Mouse (Mus musculus): Measurements from ENCODE around the gene Chst1.
A peak's percentile ranks its signal among the peaks of the same experiment; 100 is the strongest.

Chst1 gene

DNA sequence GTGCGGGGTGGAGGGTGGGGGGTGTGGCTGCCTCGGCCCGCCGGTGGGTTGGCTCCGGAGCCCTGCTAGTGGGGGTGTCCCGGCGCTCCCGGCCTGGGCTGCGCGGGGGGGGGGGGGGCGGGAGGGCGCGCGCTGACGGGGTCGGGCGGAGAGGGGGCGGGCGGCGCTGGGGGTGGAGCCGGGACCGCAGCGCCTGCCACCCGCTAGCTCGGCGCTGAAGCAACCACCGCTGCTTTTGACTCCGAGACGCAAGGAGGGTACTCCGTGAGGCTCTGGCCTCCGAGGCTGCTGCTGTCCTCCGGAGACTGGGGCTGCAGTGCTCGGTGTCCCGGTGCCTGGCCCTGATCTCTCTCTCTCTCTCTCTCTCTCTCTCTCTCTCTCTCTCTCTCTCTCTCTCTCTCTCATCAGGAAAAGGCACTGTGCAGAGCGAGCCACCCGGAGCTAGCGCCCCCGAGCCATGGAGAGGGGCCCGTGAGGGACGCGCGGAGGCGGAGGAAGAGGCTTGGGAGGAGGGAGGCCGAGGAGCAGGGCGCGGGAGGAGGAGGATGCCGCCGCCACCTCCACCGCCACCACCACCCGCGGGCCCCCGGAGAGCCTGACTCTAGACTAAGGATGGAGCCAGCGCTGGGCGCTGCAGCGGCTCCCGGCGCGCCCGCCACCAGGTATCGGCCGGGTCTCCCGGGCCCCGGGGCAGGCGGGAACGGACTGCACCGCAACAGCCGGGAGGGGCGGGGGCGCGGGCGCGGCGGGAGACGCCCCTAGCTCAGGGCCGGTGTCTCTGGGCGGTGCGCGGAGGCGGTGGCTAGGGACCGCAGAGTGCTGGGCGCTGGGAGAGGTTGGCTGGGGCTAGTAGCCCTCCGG, at the start of gene Chst1:
Gene Chst1 (plus strand): TSS at position 221 of the 861 bp plus-strand sequence.
- peak; percentile 61 for DNase-seq (ENCODE audit: low spot score)

DNA sequence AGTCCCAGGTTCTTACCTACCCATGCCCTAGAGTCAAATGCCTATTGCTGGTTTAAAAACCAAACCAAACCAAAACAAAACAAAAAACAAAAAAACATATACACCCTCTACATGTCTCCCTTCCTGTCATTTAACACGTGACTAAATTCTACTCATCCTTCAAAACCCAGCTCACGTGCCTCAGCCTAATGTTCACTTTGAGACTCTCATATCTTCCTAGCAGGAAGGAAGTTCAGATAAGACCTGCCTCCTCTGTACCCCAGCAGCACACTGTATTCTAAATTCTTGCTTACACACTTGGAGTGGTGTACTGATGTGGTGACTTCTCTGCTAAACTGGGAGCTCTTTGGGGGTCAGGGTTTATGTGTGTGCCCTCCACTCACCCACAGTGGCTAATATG, 49.5 kb upstream of the Chst1 start:
- DNase-seq (ENCODE audit: low spot score): no peak

DNA sequence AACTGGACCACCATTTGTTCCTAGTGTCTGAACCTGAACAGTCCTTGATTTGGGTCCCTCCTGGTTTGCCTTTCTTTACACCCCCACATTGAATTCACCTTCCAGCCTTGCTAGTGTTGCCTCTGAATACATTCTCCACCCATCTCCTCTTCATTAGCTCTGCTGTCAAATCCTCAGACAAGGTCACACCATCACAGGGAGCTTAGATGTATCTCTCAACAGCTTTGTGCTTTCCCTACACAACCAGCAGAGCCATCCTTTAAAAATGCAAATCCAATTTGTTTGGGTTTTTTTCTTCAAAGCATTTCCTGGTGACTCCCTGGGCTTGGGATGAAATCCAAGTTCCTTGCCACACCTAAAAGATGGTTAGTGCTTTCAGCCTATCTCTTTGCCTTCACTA, 45.0 kb upstream of the Chst1 start:
- no peak for DNase-seq (ENCODE audit: low spot score)

DNA sequence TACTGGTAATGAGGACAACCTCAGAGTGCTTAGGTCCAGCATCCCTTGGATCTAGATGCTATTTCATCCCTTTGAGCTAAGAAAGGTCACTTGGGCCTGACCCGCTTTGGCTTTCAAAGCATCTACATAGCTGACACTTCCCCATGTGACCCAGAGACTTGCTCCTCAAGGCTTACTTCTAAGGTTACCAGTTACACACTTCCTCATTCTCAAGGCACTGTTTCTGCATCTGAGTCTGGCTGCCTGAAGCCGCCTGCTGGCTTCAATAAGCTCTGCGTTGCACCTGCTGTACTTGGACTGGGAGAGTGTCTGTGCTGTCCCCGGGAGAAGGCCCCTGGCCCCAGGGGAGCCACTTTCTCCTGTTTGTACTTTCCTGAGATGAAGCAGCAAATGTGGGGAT, 36.6 kb upstream of the Chst1 start:
- DNase-seq (ENCODE audit: low spot score): no peak

DNA sequence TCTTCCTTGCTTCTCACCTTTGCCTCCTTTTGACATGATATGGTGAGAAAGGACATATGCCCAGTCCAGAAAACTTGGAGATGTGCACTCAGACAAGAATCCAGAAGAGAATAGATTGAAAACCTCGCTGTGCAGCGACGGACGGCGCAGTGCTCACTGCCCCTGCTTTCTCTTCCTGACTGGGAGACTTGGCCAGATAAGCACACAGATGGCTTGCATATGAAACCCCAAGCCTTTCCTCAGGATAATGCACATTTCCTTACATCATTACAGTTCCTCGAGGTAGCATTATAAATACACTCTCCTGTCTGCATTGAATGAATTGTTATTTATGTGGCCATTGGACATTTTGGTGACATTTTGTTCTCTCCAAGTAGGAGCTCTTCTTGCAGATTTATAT, 28.9 kb upstream of the Chst1 start:
- DNase-seq (ENCODE audit: low spot score): no peak

DNA sequence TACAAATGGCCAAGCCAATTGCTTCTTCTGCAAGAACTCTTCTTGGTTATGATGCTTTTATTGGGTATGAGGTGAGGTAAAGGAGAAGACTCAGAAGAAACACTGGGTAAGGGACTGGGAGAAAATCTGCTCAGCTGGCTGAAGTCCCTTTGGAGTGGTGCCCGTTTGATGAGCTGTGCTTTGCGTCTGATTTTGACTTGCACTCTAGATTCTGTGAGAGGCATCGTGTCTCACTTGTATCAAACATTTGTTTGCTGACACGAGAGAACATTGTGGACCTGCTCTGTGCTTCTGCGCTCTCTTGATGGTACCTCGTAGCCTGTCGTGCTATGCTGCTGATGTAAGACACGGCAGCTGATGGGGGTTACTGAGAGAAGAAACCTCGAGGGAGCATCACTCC, 21.7 kb upstream of the Chst1 start:
- DNase-seq (ENCODE audit: low spot score): no peak

DNA sequence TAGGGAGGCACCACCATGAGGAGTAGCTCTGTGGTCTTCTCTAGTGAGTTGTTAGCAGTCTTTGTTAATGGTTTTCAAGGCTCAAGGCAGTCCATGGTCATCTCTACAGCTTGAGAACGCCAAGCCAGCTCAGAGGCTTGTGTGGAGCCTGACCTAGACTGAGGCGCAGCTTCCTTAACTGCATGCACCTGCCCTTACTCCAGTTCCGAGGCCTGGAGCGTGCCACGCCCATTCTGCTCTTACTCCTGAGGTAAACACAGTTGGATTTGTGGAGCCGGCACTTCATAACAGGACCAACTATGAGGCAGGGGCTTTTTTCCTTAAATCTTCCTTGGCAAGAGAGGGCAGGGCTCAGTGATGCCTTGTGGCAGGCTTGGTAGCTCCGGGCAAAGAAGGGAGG, 18.2 kb upstream of the Chst1 start:
- DNase-seq (ENCODE audit: low spot score): no peak

DNA sequence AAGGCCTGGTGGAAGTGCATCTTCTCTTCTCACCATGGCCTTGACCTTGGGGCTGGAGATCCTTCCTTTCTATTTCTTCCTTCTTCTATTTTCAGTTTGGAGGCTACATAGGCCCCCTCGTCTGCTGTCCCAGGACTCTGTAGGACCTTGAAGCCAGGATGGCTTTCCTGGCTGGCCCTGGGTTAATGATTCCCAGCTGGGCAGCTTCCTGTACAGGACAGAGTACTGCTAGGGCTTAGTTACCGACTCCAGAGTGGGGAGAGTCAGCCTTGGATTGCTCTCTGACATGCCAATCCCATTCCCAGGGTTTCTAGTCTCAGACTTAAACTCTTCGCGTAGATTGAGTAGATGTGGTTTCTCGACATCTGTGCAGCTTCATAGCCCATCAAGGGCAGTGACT, 16.9 kb upstream of the Chst1 start:
- no peak for DNase-seq (ENCODE audit: low spot score)

DNA sequence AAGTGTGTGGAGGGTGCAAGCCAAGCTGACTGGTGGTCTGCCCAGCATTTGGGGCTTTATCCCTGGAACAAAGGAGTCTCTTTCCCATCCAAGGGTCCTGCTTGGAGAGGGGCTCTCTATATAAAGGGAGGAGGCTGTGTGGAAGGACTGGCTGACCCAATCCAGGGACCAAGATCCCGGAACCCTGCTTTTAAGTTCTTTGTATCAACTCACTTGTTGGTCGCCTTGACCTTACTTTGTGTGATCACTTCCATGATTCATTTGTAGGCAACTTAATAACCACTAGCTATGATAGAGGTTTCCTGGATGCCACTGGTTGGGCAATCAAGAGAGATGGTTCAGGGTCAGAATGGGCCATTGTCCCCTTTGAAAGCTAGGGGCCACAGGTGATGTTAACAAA, 11.7 kb upstream of the Chst1 start:
- DNase-seq (ENCODE audit: low spot score): no peak

DNA sequence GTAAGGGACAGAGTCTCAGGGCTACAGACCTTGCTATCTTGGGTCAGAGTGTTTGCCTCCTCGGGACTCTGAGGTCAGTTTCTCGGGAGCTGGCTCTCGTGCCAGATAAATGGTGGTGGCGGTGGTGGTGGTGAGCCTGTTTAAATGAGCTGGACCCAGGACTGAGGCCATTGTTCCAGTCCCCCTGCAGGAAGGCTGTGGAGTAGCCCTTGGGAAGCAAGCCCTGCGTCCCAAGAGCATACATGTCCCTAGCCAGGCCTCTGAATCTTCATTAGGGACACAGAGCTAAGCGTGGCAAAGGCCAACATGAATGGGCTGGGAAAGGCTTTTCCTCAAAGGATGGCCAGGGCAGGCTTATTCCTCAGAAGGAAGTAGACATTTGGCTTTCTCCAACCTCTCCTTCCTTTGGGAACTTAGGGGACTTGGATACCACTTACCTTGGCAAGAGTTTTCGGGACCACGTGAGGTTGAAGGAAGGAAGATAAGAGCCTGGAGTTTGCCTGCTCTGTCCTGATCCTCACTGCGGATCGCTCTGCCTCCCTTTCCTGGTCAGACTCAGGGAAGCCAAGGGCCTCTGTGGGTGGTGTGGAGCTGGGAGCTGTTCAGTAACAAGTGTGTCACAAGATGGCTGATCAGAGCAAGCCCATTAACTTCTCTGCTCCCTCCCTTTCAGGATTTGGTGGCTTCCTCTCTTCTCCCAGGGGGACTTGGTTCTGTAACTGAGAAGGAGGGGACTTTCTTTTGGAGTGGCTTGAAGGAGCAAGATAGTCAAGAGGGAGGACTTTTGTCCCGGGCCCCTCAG, 4.4 kb upstream of the Chst1 start:
- DNase-seq (ENCODE audit: low spot score): no peak

DNA sequence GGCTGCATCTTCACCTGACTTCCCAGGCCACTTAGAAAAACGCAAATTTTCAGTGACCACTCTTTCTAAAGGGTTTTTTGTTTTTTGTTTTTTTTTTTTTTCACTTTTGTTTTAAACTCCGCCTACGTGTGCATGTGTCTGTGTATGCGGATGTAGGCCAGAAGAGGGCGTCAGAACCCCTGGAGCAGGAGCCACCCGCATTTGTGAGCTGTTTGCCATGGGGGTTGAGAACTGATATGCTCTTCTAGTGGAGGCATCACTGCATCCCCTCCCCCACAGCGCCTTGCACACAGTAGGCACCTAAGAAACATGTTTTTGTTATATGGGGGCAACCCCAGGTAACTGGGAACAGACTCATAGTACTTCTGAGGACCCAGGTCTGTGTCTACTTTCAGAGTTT, 2.2 kb upstream of the Chst1 start:
- no peak for DNase-seq (ENCODE audit: low spot score)

DNA sequence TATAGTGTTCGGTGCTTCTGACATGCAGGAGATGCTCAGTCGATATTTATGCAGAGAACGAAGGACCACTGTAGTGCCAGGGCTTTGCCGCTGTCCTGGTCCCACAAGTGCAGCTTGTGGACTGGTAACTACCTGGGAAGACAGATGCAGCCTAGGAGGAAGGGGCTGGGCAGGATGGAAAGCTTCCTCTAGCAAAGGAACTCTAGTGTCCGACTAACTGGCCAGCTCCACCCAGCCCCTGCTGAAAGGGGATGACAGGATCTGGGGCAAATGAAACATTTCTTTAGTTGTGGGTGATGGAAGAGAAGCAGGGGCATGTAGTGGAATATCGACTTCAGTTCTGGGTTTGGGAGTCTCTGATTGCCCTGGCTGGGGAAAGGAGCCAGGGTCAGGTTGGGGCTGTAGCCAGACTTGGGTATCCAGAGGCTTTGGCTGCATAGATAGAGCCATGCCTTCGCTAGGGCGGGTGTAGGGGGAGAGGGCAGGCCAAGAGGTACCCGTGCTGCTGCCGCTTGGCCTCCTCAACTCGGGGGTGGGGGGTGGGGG, 493 bp upstream of the Chst1 start:
- no peak for DNase-seq (ENCODE audit: low spot score)

DNA sequence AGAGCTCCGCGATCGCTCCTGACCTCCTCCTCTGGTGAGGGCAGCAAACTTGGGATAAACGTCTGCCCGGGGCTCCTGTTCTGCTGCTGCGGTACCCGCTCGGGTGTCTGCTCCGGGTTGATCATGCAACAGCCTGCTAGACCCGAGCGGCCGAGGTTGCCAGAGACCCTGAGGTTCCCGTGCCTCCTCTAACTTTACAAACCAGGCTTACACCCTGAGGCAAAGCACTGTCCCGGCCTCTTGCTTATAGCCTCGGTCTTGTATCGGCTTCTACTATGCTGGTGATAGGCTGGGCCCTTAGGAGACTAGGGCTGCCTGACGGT, 802 bp downstream of the Chst1 start:
- DNase-seq (ENCODE audit: low spot score): no peak

DNA sequence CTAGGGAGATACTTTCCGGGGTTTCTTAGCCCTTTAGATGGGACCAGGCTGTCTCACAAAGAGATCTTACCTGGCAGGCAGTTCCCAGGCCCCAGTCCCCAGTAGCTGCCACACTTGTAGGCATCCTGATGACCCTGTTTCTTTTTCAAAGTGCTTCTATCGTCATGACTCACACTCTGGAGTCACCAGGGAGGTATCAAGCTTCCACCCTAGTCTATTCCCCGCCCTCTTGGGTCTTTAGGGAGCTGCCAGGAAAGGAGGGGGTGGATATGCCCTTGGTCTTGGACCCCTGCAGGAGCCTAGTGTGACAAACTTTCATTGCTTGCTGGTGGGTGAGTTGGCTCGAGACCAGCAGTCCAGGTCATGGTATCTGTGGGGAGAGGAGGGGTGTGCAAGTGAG, 1.7 kb downstream of the Chst1 start:
- DNase-seq (ENCODE audit: low spot score): no peak

DNA sequence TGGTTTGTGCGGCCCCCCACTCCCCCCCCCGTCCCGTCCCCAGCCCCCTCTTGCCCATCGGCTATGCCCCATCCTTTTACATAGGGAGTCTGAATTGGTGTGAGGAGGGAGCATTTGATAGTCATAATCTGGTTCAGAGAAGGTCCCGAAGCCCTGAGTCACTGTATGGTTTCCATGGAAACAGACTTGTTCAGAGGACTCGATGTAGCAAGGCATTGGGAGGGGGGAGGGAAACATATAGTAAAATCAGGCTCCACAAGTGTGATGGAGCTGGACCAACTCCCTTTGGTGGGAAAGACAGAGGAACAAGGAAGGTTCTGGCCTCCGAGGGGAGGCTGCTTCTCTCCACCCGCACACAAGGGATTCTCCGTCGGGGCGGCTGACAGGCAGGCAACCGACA, 2.6 kb downstream of the Chst1 start:
- no peak for DNase-seq (ENCODE audit: low spot score)

DNA sequence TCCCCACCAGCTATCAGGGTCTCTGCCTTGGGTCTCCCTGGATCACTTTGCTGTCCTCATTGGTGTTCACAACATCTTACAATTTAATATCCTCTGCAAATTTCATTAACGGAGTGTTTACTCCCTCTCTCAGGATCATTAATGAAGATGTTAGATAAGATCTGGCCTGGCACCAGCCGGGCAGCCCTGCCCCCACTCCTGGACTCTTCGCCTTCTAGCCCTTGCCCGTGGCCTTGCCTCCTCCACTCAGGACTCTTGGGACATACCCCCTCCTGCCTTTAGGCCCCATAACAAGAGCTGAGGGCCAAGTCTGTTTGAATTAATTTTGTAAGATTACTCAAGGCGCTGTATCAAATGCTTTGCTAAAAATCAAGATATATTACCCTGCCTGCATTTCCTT, 4.1 kb downstream of the Chst1 start:
- no peak for DNase-seq (ENCODE audit: low spot score)

DNA sequence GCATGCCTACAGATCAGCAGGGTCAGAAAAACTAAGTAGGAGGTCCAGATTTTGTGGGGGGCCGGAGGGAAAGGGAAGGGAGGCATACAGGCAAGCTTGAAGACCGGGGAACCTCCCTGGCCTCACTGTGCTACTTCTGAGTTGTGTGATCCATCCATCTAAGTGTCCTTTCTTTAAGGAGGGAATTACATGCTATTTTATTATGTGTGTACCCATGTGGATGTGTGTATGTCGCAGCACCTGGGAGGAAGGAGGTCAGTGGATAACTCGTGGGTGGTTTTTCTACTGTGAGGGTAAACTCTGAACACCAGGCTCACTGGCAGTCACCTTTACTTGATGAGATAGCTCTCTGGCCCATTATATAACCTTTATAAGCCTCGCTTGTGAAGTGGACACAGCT, 5.1 kb downstream of the Chst1 start:
- DNase-seq (ENCODE audit: low spot score): no peak

DNA sequence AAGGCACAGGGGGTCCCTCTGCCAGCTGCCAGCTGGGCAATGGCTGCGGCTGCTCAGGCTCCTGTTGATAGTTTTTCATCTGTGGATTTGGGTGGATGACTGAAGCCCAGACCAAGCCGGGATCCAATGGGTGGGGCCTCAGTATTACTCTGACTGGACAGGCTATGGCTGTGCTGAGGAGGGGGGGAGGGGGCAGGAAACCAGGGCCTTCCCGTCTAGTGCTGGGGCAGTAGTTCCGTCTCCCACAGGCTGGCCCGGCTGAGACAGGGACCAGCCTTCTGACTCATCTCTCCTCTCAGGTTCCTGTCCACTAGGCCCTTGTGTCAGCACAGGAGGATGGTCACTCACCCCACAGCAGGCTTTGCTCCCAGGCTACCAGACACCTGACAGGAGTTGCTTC, 6.5 kb downstream of the Chst1 start:
- DNase-seq (ENCODE audit: low spot score): no peak

DNA sequence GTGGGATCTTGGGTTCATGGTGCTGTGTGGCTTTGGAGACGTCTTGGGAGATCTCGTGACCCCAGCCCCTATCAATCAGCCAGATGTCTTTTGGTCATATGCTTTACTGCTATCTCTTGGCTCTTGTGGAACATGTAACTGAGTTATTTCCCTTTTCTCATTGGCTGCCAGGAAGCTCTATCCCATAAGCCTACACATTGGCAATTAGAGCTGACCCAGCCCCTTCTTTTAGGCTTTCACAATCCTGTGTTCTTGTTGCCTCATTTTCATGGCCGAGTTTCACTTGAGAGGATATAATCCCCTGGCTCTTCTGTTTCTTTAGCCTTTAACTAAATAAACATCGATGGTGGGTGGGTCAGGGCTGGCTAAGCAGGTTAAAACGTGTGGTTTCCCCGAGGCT, 7.6 kb downstream of the Chst1 start:
- no peak for DNase-seq (ENCODE audit: low spot score)

DNA sequence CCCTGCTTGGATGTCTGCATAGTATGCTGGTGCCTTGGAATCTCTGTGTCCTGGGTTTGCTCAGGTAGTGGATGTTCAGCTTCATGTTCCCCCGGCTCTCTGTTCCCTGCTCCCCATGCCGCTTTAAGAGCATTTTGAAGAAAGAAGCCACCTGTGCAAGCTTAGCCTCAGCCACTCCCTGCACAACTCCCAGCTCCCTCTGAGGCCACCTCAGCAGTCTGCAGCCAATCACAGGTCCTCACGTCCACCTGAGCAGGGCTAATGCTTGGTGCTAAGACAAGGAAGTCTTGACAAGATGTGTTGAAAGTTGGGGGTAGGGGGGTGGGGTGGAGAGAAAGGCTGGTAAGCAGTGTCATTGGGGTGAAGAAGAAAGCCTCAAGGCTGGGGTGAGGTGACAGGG, 8.1 kb downstream of the Chst1 start:
- no peak for DNase-seq (ENCODE audit: low spot score)

DNA sequence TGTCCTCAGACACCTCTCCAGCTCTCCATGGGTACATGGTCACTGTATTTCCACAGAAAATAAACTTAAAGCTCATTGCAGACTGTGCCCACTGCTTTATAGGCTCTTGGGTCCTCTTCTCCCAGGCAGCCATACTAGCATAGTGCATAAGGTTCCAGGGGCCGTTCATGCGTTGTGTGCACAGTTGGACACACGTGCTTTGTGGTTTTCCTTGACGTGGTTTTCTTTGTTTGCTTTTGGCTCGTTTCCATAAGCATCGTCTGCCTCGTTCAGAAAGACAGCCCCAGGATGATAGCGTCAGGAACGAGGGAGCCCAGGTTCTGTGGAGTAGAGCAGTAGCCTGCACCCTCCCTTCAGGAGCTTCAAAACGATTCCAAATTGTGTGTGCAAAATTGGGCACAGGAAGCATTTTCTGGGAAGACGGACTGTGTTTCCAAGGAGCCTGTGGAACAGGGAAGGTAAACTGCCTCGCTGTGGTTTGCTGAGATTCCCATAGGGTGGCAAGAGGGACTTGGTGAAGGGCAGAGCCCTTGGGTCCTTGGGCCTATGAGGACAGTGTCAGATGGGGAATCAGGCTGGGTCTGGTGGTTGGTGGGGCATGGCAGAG, 8.6 kb downstream of the Chst1 start:
- no peak for DNase-seq (ENCODE audit: low spot score)

DNA sequence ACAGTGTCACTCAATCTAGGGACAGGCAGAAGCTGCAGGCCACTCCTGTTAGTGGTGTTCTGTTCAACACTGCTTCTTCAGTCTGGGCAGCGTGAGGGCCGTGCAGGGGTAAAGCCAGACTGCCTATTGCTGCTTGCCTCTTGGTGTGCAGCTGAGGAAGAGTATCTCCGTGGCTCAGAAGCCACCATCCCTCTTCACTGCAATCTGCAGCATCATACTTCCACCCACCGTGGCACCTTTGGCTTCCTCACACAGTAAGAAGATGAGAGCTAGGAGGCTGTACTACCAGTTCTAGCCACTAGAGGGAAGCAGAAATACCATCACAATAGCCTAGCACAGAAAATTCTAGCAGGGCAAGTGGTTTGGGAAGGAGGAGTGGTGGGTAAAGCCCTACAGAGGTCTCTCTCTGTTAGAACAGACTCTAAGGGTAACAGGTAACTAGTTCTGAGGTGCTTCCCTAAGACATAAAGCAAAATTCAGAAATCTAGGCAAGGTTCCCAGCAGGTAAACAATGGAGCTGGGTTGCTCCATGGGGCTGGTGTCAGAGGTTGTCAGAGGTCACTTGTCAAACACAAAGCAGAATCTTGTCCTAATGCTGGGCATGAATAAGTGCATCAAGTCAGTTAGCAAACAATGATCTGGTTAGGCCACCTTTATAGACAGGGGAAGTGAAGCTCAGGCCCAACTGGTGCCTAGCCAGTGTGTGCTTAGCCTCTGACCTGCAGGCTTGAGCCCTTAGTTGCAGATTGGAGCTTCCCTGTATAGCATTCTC, 9.5 kb downstream of the Chst1 start:
- DNase-seq (ENCODE audit: low spot score): peak; percentile 61

All from testis, postnatal 10 days (tissue).